Mouse (Mus musculus) liver, postnatal 0 days (tissue): ENCODE data around the gene Elmo2. TPM values are rescaled to one million over a fixed set of nuclear protein-coding genes. Genes with fewer than 3 reads are reported as not detected.

Experiments
- ATAC-seq: fragments of 200-750 bp; cut with Nextera tagmentation; 2 replicates; pipeline ENCODE4 v1.8.0; 2017; ENCODE audit warnings: mild to moderate bottlenecking, moderate library complexity
- DNase-seq: peaks from one replicate; pipeline ENCODE4 v3.0.0-alpha.2; 2016
- H3K27ac ChIP-seq: fragments of 300-500 bp; sonication (generic); 2 replicates; pipeline ENCODE4 v1.5.1; 2014; ENCODE audit warnings: antibody characterized with exemption, moderate library complexity, mild to moderate bottlenecking, low read depth
- H3K27me3 ChIP-seq: fragments of 300-500 bp; sonication (generic); 2 replicates; pipeline ENCODE4 v1.6.1; 2014; ENCODE audit warnings: low read length, control low read depth, mixed read lengths; ENCODE audit not compliant: insufficient read depth
- H3K36me3 ChIP-seq: fragments of 300-500 bp; sonication (generic); replicated peaks from 2 replicates; pipeline ENCODE4 v1.6.1; 2014; ENCODE audit warnings: mild to moderate bottlenecking, control low read depth, low read length, moderate library complexity, mixed read lengths; ENCODE audit not compliant: insufficient read depth
- H3K4me1 ChIP-seq: fragments of 300-500 bp; sonication (generic); 2 replicates; pipeline ENCODE4 v1.6.1; 2014; ENCODE audit warnings: antibody characterized with exemption, mild to moderate bottlenecking, control low read depth; ENCODE audit not compliant: insufficient read depth
- H3K4me2 ChIP-seq: fragments of 300-500 bp; sonication (generic); 2 replicates; pipeline ENCODE4 v1.6.1; 2014; ENCODE audit warnings: low read depth, mild to moderate bottlenecking, low read length, moderate library complexity, mixed read lengths
- H3K4me3 ChIP-seq: fragments of 300-500 bp; sonication (generic); 2 replicates; pipeline ENCODE4 v1.5.1; 2014; ENCODE audit warnings: low read depth, low read length
- H3K9ac ChIP-seq: fragments of 300-500 bp; sonication (generic); replicated peaks from 2 replicates; pipeline ENCODE4 v1.6.1; 2014; ENCODE audit warnings: mild to moderate bottlenecking, moderate library complexity
- H3K9me3 ChIP-seq: fragments of 300-500 bp; sonication (generic); 2 replicates; pipeline ENCODE4 v1.6.1; 2016; ENCODE audit warnings: mild to moderate bottlenecking, control low read depth, low read length, mixed read lengths
- CTCF ChIP-seq: sonication (generic); IDR thresholded peaks from 2 replicates; pipeline ENCODE4 v1.5.1; 2016; ENCODE audit warnings: antibody characterized with exemption, low read depth
- EP300 ChIP-seq: IDR thresholded peaks from 2 replicates; pipeline ENCODE4 v1.6.1; 2016; ENCODE audit warnings: antibody characterized with exemption, low read depth, mild to moderate bottlenecking
- WGBS: fragments of 180-500 bp; shearing (Covaris S2); extraction: QIAGEN DNeasy Blood & Tissue Kit; methylation state at CpG from one replicate; pipeline ENCODE4 v1.1.7; 2014; ENCODE audit not compliant: insufficient replicate concordance; 5-methylcytosine and 5-hydroxymethylcytosine counted together
- polyA plus RNA-seq: library from polyadenylated mRNA; unstranded; fragments of >200 nt; fragmentation: Nextera tagmentation; extraction: Ambion mirVana; gene quantifications from 2 replicates; pipeline ENCODE4 v1.2.1, GENCODE M21; 2015

Gene Elmo2
- polyA plus RNA-seq, 1 experiment from 2014 or later = 12.3 TPM

GRCm38 (mm10) chr2:165242575-165242974 lies 83.7 kb downstream of the Elmo2 start:
- Histone ChIP-seq H3K4me2 (no peak overlapping the region), H3K9ac (no peak overlapping the region), H3K27ac (no peak overlapping the region), H3K4me1 (no peaks in the 10 kb centered on the region), H3K27me3 (peaks cover 63% of the 10 kb centered on the region), H3K36me3 (no peaks in the 10 kb centered on the region), H3K9me3 (no peaks in the 10 kb centered on the region), H3K4me3 (no peak overlapping the region)
- DNase-seq = no peak
- TF ChIP-seq EP300 (no peak), CTCF (no peak)
- 2% methylated on average over 13 of the region's 13 CpGs for WGBS
- no peak for ATAC-seq

DNA sequence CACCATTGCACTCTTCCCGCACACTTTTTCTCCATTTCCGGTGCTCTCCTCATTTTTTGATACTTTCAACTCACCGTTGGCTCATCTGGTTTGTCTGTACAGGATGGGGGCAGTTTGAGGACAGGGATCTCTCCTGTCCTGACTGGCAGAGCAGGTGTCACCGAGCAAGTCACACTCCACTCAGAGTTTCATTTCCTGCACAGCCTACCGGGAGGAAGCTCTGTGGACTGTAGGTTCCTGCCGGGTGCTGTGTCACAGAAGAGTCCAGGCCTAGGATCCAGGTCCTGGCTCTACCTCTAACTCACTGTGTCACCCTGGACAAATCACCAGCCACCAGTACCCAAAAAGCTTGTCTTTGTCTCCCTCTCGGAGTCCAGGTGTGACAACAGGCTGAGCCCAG lies 84.5 kb downstream of the Elmo2 start:
- Histone ChIP-seq H3K27me3 (peaks cover 64% of the 10 kb centered on the region), H3K4me3 (no peak overlapping the region), H3K36me3 (no peaks in the 10 kb centered on the region), H3K9ac (no peak overlapping the region), H3K9me3 (no peaks in the 10 kb centered on the region), H3K4me1 (no peaks in the 10 kb centered on the region), H3K4me2 (no peak overlapping the region), H3K27ac (no peak overlapping the region)
- no peak for TF ChIP-seq CTCF
- TF ChIP-seq EP300 = no peak
- 32% methylated on average over 7 of the region's 7 CpGs for WGBS
- ATAC-seq (no peak), DNase-seq (no peak)

- Histone ChIP-seq H3K36me3 (no peaks in the 10 kb centered on the region), H3K27me3 (peaks cover 77% of the 10 kb centered on the region), H3K27ac (no peak overlapping the region), H3K9me3 (no peaks in the 10 kb centered on the region), H3K4me2 (no peak overlapping the region), H3K4me1 (no peaks in the 10 kb centered on the region), H3K4me3 (no peak overlapping the region), H3K9ac (no peak overlapping the region)
- ATAC-seq (no peak), DNase-seq (no peak)
- 23% methylated on average over 8 of the region's 8 CpGs for WGBS
- TF ChIP-seq EP300 (no peak), CTCF (no peak)
These were observed 85.9 kb downstream of the Elmo2 start for GRCm38 (mm10) chr2:165240371-165240770.

DNA sequence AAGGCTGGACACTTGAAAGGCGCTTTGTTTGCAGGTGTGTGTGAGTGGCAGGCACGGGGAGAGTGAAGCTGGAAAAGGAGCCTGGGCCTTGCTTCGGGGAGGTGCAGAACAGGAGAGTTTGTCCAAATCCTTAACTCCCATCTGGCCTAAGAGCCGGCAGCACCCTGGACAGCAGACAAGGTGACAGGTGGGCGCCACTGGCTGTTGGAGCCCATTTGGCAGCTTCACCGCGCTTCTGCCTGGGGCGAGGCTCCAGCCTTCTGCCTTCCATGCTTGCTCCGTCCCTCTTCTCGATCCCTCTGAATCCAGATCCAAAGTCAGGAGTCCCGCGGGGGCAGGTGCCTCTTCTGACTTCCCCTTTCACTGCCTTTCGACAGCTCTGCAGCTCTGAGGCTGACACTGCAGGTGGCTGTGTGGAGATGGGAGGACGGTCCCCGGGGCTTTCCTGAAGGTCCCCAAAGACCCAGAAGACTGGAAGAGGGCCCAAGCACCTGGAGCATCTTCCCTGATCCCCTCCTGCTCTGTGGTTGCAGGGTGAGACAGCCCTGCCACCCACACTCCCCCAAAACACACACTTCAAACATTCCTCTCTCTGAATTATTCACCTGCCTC lies 86.6 kb downstream of the Elmo2 start:
- H3K27ac ChIP-seq = no peak overlapping the region
- 15% methylated on average over 14 of the region's 15 CpGs for WGBS
- no peak overlapping the region for H3K4me2 ChIP-seq
- no peak for TF ChIP-seq CTCF
- no peak for DNase-seq
- peaks cover 81% of the 10 kb centered on the region for H3K27me3 ChIP-seq
- no peaks in the 10 kb centered on the region for H3K9me3 ChIP-seq
- H3K4me1 ChIP-seq = peaks cover 4% of the 10 kb centered on the region
- no peak for ATAC-seq
- H3K36me3 ChIP-seq = no peaks in the 10 kb centered on the region
- no peak overlapping the region for H3K9ac ChIP-seq
- no peak overlapping the region for H3K4me3 ChIP-seq

- H3K27me3 ChIP-seq = peaks cover 92% of the 10 kb centered on the region
- H3K27ac ChIP-seq = no peak overlapping the region
- H3K4me2 ChIP-seq = no peak overlapping the region
- no peaks in the 10 kb centered on the region for H3K9me3 ChIP-seq
- H3K36me3 ChIP-seq = no peaks in the 10 kb centered on the region
- no peak for ATAC-seq
- no peak overlapping the region for H3K4me3 ChIP-seq
- no peak for DNase-seq
- 18% methylated on average over 12 of the region's 12 CpGs for WGBS
- TF ChIP-seq CTCF (no peak), EP300 (no peak)
- H3K9ac ChIP-seq = no peak overlapping the region
- peaks cover 11% of the 10 kb centered on the region for H3K4me1 ChIP-seq
These were observed 87.7 kb downstream of the Elmo2 start for GRCm38 (mm10) chr2:165238416-165239145.

Other genes with a start within 250 kb of the Elmo2 start
- not detected in 2 replicates for gene 1700025C18Rik, start 235.7 kb downstream of the Elmo2 start, polyA plus RNA-seq
- gene Cdh22, start 91.6 kb downstream of the Elmo2 start, polyA plus RNA-seq = not detected in 2 replicates
- 29.3 and 30.5 TPM in 2 replicates for gene Slc35c2, start 38.6 kb downstream of the Elmo2 start, polyA plus RNA-seq
- gene Zfp663, start 42.2 kb upstream of the Elmo2 start, polyA plus RNA-seq = not detected in 2 replicates
- gene Zfp334, start 61.8 kb upstream of the Elmo2 start, polyA plus RNA-seq = 1.2 and 1.5 TPM in 2 replicates
- 8.1 and 13.0 TPM in 2 replicates for gene Ocstamp, start 73.9 kb upstream of the Elmo2 start, polyA plus RNA-seq
- 46.2 and 49.5 TPM in 2 replicates for gene Slc13a3, start 146.8 kb upstream of the Elmo2 start, polyA plus RNA-seq
- 8.8 and 9.1 TPM in 2 replicates for gene Trp53rka, start 166.8 kb upstream of the Elmo2 start, polyA plus RNA-seq
- 0.13 and 0.34 TPM in 2 replicates for gene Slc2a10, start 177.3 kb upstream of the Elmo2 start, polyA plus RNA-seq